Mouse (Mus musculus) brain, embryonic 18.5 days (tissue): ENCODE results near the gene Utp11.

ENCODE experiments used
- DNase-seq: peaks from one replicate; pipeline ENCODE4 v3.0.0-alpha.2; 2012; ENCODE audit warnings: low read depth, low spot score

The Utp11 gene

GRCm38 (mm10) chr4:124632856-124633255, 60.5 kb downstream of the Utp11 start:
- no peak for DNase-seq

DNA sequence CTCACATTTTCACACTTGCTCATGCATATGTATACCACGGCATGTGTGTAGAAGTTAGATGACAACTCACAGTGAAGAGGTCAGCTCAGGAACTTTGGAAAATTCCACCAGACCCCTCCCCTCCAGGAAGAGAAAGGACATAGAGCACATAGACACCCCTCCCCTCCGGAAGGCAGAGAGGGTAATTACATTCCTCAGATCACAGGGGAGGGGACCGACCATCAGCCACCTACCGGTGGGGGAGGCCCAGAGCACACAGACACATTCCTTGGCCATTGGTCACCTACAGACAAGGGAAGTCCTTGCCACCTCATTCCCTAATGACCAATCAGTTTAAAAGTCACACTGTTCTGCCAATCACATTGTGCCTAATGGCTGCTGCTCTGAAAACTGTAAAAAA, 61.9 kb downstream of the Utp11 start:
- no peak for DNase-seq
